Mouse (Mus musculus) heart, embryonic 11.5 days (tissue): ENCODE data around the gene Rph3al. TPM values are rescaled to one million over a fixed set of nuclear protein-coding genes. Genes with fewer than 3 reads are reported as not detected.
A peak's percentile ranks its signal among the peaks of the same experiment; 100 is the strongest.

Experiments
- ATAC-seq: fragments of 200-750 bp; cut with Nextera tagmentation; replicated peaks from 2 replicates; pipeline ENCODE4 v1.8.0; 2017; ENCODE audit warnings: moderate library complexity; ENCODE audit not compliant: insufficient number of reproducible peaks, low FRiP score, low TSS enrichment
- H3K27ac ChIP-seq: fragments of 300-500 bp; sonication (generic); 2 replicates; pipeline ENCODE4 v1.5.1; 2014; ENCODE audit warnings: mild to moderate bottlenecking, low read depth, low read length
- H3K27me3 ChIP-seq: fragments of 300-500 bp; sonication (generic); 2 replicates; pipeline ENCODE4 v1.6.1; 2014; ENCODE audit warnings: mild to moderate bottlenecking, low read length, mixed read lengths; ENCODE audit not compliant: control insufficient read depth, insufficient read depth
- H3K36me3 ChIP-seq: fragments of 300-500 bp; sonication (generic); 2 replicates; pipeline ENCODE4 v1.6.1; 2014; ENCODE audit warnings: mild to moderate bottlenecking, low read length, moderate library complexity, mixed read lengths; ENCODE audit not compliant: control insufficient read depth, insufficient read depth
- H3K4me1 ChIP-seq: fragments of 300-500 bp; sonication (generic); 2 replicates; pipeline ENCODE4 v1.6.1; 2014; ENCODE audit warnings: low read length; ENCODE audit not compliant: control insufficient read depth, insufficient read depth
- H3K4me2 ChIP-seq: fragments of 300-500 bp; sonication (generic); 2 replicates; pipeline ENCODE4 v1.6.1; 2014; ENCODE audit warnings: mild to moderate bottlenecking, moderate library complexity
- H3K4me3 ChIP-seq: fragments of 300-500 bp; sonication (generic); 2 replicates; pipeline ENCODE4 v1.5.1; 2014; ENCODE audit warnings: low read depth, low read length
- H3K9ac ChIP-seq: fragments of 300-500 bp; sonication (generic); 2 replicates; pipeline ENCODE4 v1.6.1; 2014; ENCODE audit warnings: mild to moderate bottlenecking, low read depth, low read length, moderate library complexity
- H3K9me3 ChIP-seq: fragments of 300-500 bp; sonication (generic); replicated peaks from 2 replicates; pipeline ENCODE4 v1.6.1; 2016; ENCODE audit warnings: low read length; ENCODE audit not compliant: control insufficient read depth
- WGBS: fragments of 180-500 bp; shearing (Covaris S2); extraction: QIAGEN DNeasy Blood & Tissue Kit; methylation state at CpG from one replicate; pipeline ENCODE4 v1.1.7; 2014; ENCODE audit not compliant: insufficient replicate concordance; 5-methylcytosine and 5-hydroxymethylcytosine counted together
- polyA plus RNA-seq: library from polyadenylated mRNA; unstranded; fragments of >200 nt; fragmentation: Nextera tagmentation; extraction: Ambion mirVana; gene quantifications from 2 replicates; pipeline ENCODE4 v1.2.1, GENCODE M21; 2014

Gene Rph3al
- polyA plus RNA-seq, 1 experiment from 2014 or later: 4.1 TPM

- no peak for ATAC-seq
- Histone ChIP-seq H3K4me3 (no peak overlapping the region), H3K27me3 (peaks cover 5% of the 10 kb centered on the region; the same call in 1 of the 2 replicates), H3K36me3 (no peaks in the 10 kb centered on the region), H3K27ac (no peak overlapping the region), H3K4me2 (no peak overlapping the region), H3K9me3 (no peaks in the 10 kb centered on the region), H3K4me1 (peaks cover 13% of the 10 kb centered on the region), H3K9ac (no peak overlapping the region)
- 66% methylated on average over 5 of the region's 5 CpGs for WGBS
Observed at GRCm38 (mm10) chr11:75869898-75870297, 68.3 kb downstream of the Rph3al start.

GRCm38 (mm10) chr11:75866861-75867260 lies 71.4 kb downstream of the Rph3al start:
- no peak overlapping the region for H3K27ac ChIP-seq
- no peaks in the 10 kb centered on the region for H3K9me3 ChIP-seq
- ATAC-seq: no peak
- H3K4me1 ChIP-seq: peaks cover 19% of the 10 kb centered on the region
- no peak overlapping the region for H3K4me2 ChIP-seq
- H3K4me3 ChIP-seq: no peak overlapping the region
- 67% methylated on average over 4 of the region's 4 CpGs for WGBS
- H3K36me3 ChIP-seq: no peaks in the 10 kb centered on the region
- H3K9ac ChIP-seq: no peak overlapping the region
- peaks cover 5% of the 10 kb centered on the region; the same call in 1 of the 2 replicates for H3K27me3 ChIP-seq

- Histone ChIP-seq H3K9me3 (no peaks in the 10 kb centered on the region), H3K4me1 (peaks cover 22% of the 10 kb centered on the region), H3K27me3 (no peaks in the 10 kb centered on the region), H3K36me3 (no peaks in the 10 kb centered on the region), H3K4me3 (no peak overlapping the region), H3K4me2 (no peak overlapping the region), H3K9ac (no peak overlapping the region), H3K27ac (peak overlapping the region; percentile 1; the same call in 1 of the 2 replicates)
- ATAC-seq: no peak
- WGBS: 45% methylated on average over 9 of the region's 9 CpGs
Observed at GRCm38 (mm10) chr11:75865859-75866258, 72.4 kb downstream of the Rph3al start.

- Histone ChIP-seq H3K4me3 (no peak overlapping the region), H3K27me3 (no peaks in the 10 kb centered on the region), H3K4me2 (0 out of 2 replicates have a peak overlapping the region, but pooled peaks have one; percentile 4), H3K9ac (no peak overlapping the region), H3K36me3 (no peaks in the 10 kb centered on the region), H3K27ac (no peak overlapping the region), H3K4me1 (peaks cover 22% of the 10 kb centered on the region), H3K9me3 (no peaks in the 10 kb centered on the region)
- ATAC-seq: no peak
- 36% methylated on average over 7 of the region's 7 CpGs for WGBS
Observed at GRCm38 (mm10) chr11:75865253-75865619, 73.0 kb downstream of the Rph3al start.

GRCm38 (mm10) chr11:75864529-75865252 lies 73.5 kb downstream of the Rph3al start:
- H3K4me1 ChIP-seq: peaks cover 22% of the 10 kb centered on the region
- 12% methylated on average over 4 of the region's 4 CpGs for WGBS

GRCm38 (mm10) chr11:75862466-75862865 lies 75.8 kb downstream of the Rph3al start:
- WGBS: 70% methylated on average over 4 of the region's 4 CpGs
- no peak for ATAC-seq

More at GRCm38 (mm10) chr11:75864529-75865252, 73.5 kb downstream of the Rph3al start:
- Histone ChIP-seq H3K9me3 (no peaks in the 10 kb centered on the region), H3K4me3 (no peak overlapping the region), H3K36me3 (no peaks in the 10 kb centered on the region), H3K27ac (no peak overlapping the region), H3K9ac (0 out of 2 replicates have a peak overlapping the region, but pooled peaks have one; percentile 22), H3K4me2 (0 out of 2 replicates have a peak overlapping the region, but pooled peaks have one; percentile 4), H3K27me3 (no peaks in the 10 kb centered on the region)
- ATAC-seq: no peak

GRCm38 (mm10) chr11:75861653-75862052 lies 76.6 kb downstream of the Rph3al start:
- H3K4me1 ChIP-seq: peaks cover 22% of the 10 kb centered on the region

More at GRCm38 (mm10) chr11:75862466-75862865, 75.8 kb downstream of the Rph3al start:
- Histone ChIP-seq H3K4me2 (no peak overlapping the region), H3K9me3 (no peaks in the 10 kb centered on the region), H3K27me3 (no peaks in the 10 kb centered on the region), H3K27ac (no peak overlapping the region), H3K9ac (no peak overlapping the region), H3K4me1 (peaks cover 22% of the 10 kb centered on the region), H3K4me3 (no peak overlapping the region), H3K36me3 (no peaks in the 10 kb centered on the region)

GRCm38 (mm10) chr11:75861213-75861612 lies 77.0 kb downstream of the Rph3al start:
- no peak overlapping the region for H3K4me2 ChIP-seq
- ATAC-seq: no peak
- H3K27me3 ChIP-seq: no peaks in the 10 kb centered on the region
- WGBS: 61% methylated on average over 14 of the region's 14 CpGs
- no peak overlapping the region for H3K27ac ChIP-seq
- no peak overlapping the region for H3K9ac ChIP-seq
- no peak overlapping the region for H3K4me3 ChIP-seq
- peaks cover 22% of the 10 kb centered on the region for H3K4me1 ChIP-seq
- H3K36me3 ChIP-seq: no peaks in the 10 kb centered on the region
- no peaks in the 10 kb centered on the region for H3K9me3 ChIP-seq

More at GRCm38 (mm10) chr11:75861653-75862052, 76.6 kb downstream of the Rph3al start:
- Histone ChIP-seq H3K9me3 (no peaks in the 10 kb centered on the region), H3K36me3 (no peaks in the 10 kb centered on the region), H3K9ac (no peak overlapping the region), H3K27me3 (no peaks in the 10 kb centered on the region), H3K4me3 (no peak overlapping the region), H3K4me2 (no peak overlapping the region), H3K27ac (no peak overlapping the region)
- no peak for ATAC-seq
- 50% methylated on average over 4 of the region's 4 CpGs for WGBS

- no peaks in the 10 kb centered on the region for H3K27me3 ChIP-seq
- H3K4me1 ChIP-seq: peaks cover 5% of the 10 kb centered on the region; the same call in 1 of the 2 replicates
- no peaks in the 10 kb centered on the region for H3K9me3 ChIP-seq
- WGBS: 79% methylated on average over 8 of the region's 8 CpGs
- no peak overlapping the region for H3K4me3 ChIP-seq
- H3K4me2 ChIP-seq: no peak overlapping the region
- H3K36me3 ChIP-seq: no peaks in the 10 kb centered on the region
- no peak overlapping the region for H3K9ac ChIP-seq
- no peak for ATAC-seq
- H3K27ac ChIP-seq: no peak overlapping the region
Observed at GRCm38 (mm10) chr11:75859460-75859859, 78.8 kb downstream of the Rph3al start.
